Mouse (Mus musculus): ENCODE measurements at regions not wholly inside any gene's neighbourhood (a gene's known extent, or its start where the extent isn't known, plus 50 kb on each side); places are given as distances from the start of the nearest gene placed in this dataset.

GRCm38 (mm10) chr2:74426746-74427145 is 152.5 kb downstream of the Lnpk start:
- 21% methylated on average over 15 of the region's 15 CpGs for WGBS

GRCm38 (mm10) chr2:74424726-74425125 is 154.5 kb downstream of the Lnpk start:
- Histone ChIP-seq H3K4me2 (ENCODE audit: low read depth, low read length, severe bottlenecking) (no peak overlapping the region), H3K27ac (ENCODE audit: low read depth, low read length) (no peak overlapping the region), H3K4me3 (ENCODE audit: low read depth, low read length) (no peak overlapping the region), H3K27me3 (ENCODE audit: control insufficient read depth, insufficient read depth, low read length) (no peaks in the 10 kb centered on the region), H3K36me3 (ENCODE audit: control insufficient read depth, insufficient read depth, low read length) (no peaks in the 10 kb centered on the region), H3K9ac (ENCODE audit: low read length) (no peak overlapping the region), H3K9me3 (ENCODE audit: control insufficient read depth, low read length) (no peaks in the 10 kb centered on the region), H3K4me1 (replicated peaks; ENCODE audit: control insufficient read depth, insufficient read depth, low read length) (no peaks in the 10 kb centered on the region; the same call in 1 of the 2 replicates)
- ATAC-seq (replicated peaks; ENCODE audit: low FRiP score) (no peak), DNase-seq (ENCODE audit: low spot score) (no peak)
- WGBS: 91% methylated on average over 3 of the region's 3 CpGs

More at GRCm38 (mm10) chr2:74426746-74427145, 152.5 kb downstream of the Lnpk start:
- peak overlapping the region; percentile 81 for H3K27ac ChIP-seq (ENCODE audit: low read depth, low read length)
- H3K9ac ChIP-seq (ENCODE audit: low read length): no peak overlapping the region
- no peak overlapping the region for H3K4me3 ChIP-seq (ENCODE audit: low read depth, low read length)
- ATAC-seq (replicated peaks; ENCODE audit: low FRiP score): peak; percentile 97
- peak overlapping the region; percentile 32; the same call in 1 of the 2 replicates for H3K4me2 ChIP-seq (ENCODE audit: low read depth, low read length, severe bottlenecking)
- no peaks in the 10 kb centered on the region for H3K36me3 ChIP-seq (ENCODE audit: control insufficient read depth, insufficient read depth, low read length)
- H3K4me1 ChIP-seq (replicated peaks; ENCODE audit: control insufficient read depth, insufficient read depth, low read length): no peaks in the 10 kb centered on the region; the same call in 1 of the 2 replicates
- DNase-seq (ENCODE audit: low spot score): peak; percentile 77
- H3K9me3 ChIP-seq (ENCODE audit: control insufficient read depth, low read length): no peaks in the 10 kb centered on the region
- H3K27me3 ChIP-seq (ENCODE audit: control insufficient read depth, insufficient read depth, low read length): no peaks in the 10 kb centered on the region

GRCm38 (mm10) chr2:74416097-74416496 is 163.1 kb downstream of the Lnpk start:
- WGBS: 34% methylated on average over 4 of the region's 4 CpGs
- no peaks in the 10 kb centered on the region for H3K27me3 ChIP-seq (ENCODE audit: control insufficient read depth, insufficient read depth, low read length)
- no peak for DNase-seq (ENCODE audit: low spot score)
- no peak overlapping the region for H3K4me3 ChIP-seq (ENCODE audit: low read depth, low read length)
- H3K36me3 ChIP-seq (ENCODE audit: control insufficient read depth, insufficient read depth, low read length): no peaks in the 10 kb centered on the region
- no peak overlapping the region for H3K27ac ChIP-seq (ENCODE audit: low read depth, low read length)
- no peak overlapping the region for H3K9ac ChIP-seq (ENCODE audit: low read length)
- no peaks in the 10 kb centered on the region for H3K4me1 ChIP-seq (replicated peaks; ENCODE audit: control insufficient read depth, insufficient read depth, low read length)
- H3K9me3 ChIP-seq (ENCODE audit: control insufficient read depth, low read length): no peaks in the 10 kb centered on the region
- ATAC-seq (replicated peaks; ENCODE audit: low FRiP score): peak; percentile 58; the same call in 1 of the 2 replicates
- H3K4me2 ChIP-seq (ENCODE audit: low read depth, low read length, severe bottlenecking): no peak overlapping the region

GRCm38 (mm10) chr2:74414721-74415120 is 164.5 kb downstream of the Lnpk start:
- DNase-seq (ENCODE audit: low spot score) (no peak), ATAC-seq (replicated peaks; ENCODE audit: low FRiP score) (no peak)
- Histone ChIP-seq H3K27ac (ENCODE audit: low read depth, low read length) (no peak overlapping the region), H3K36me3 (ENCODE audit: control insufficient read depth, insufficient read depth, low read length) (no peaks in the 10 kb centered on the region), H3K4me2 (ENCODE audit: low read depth, low read length, severe bottlenecking) (no peak overlapping the region), H3K9me3 (ENCODE audit: control insufficient read depth, low read length) (no peaks in the 10 kb centered on the region), H3K4me3 (ENCODE audit: low read depth, low read length) (no peak overlapping the region), H3K4me1 (replicated peaks; ENCODE audit: control insufficient read depth, insufficient read depth, low read length) (no peaks in the 10 kb centered on the region), H3K27me3 (ENCODE audit: control insufficient read depth, insufficient read depth, low read length) (no peaks in the 10 kb centered on the region), H3K9ac (ENCODE audit: low read length) (no peak overlapping the region)
- 93% methylated on average over 12 of the region's 13 CpGs for WGBS

GRCm38 (mm10) chr2:74409856-74410404 is 169.3 kb downstream of the Lnpk start:
- H3K4me1 ChIP-seq (replicated peaks; ENCODE audit: control insufficient read depth, insufficient read depth, low read length): peaks cover 3% of the 10 kb centered on the region; the same call in 1 of the 2 replicates
- WGBS: 82% methylated on average over 4 of the region's 4 CpGs
- H3K4me3 ChIP-seq (ENCODE audit: low read depth, low read length): no peak overlapping the region
- H3K27me3 ChIP-seq (ENCODE audit: control insufficient read depth, insufficient read depth, low read length): no peaks in the 10 kb centered on the region
- no peak for ATAC-seq (replicated peaks; ENCODE audit: low FRiP score)
- DNase-seq (ENCODE audit: low spot score): no peak
- no peak overlapping the region for H3K9ac ChIP-seq (ENCODE audit: low read length)
- H3K27ac ChIP-seq (ENCODE audit: low read depth, low read length): no peak overlapping the region
- no peaks in the 10 kb centered on the region for H3K9me3 ChIP-seq (ENCODE audit: control insufficient read depth, low read length)
- no peak overlapping the region for H3K4me2 ChIP-seq (ENCODE audit: low read depth, low read length, severe bottlenecking)
- H3K36me3 ChIP-seq (ENCODE audit: control insufficient read depth, insufficient read depth, low read length): no peaks in the 10 kb centered on the region

GRCm38 (mm10) chr2:74404493-74404892 is 174.7 kb downstream of the Lnpk start:
- H3K4me1 ChIP-seq (replicated peaks; ENCODE audit: control insufficient read depth, insufficient read depth, low read length): peaks cover 7% of the 10 kb centered on the region; the same call in 1 of the 2 replicates
- H3K27ac ChIP-seq (ENCODE audit: low read depth, low read length): no peak overlapping the region
- no peaks in the 10 kb centered on the region for H3K9me3 ChIP-seq (ENCODE audit: control insufficient read depth, low read length)
- no peaks in the 10 kb centered on the region for H3K27me3 ChIP-seq (ENCODE audit: control insufficient read depth, insufficient read depth, low read length)
- H3K36me3 ChIP-seq (ENCODE audit: control insufficient read depth, insufficient read depth, low read length): no peaks in the 10 kb centered on the region
- DNase-seq (ENCODE audit: low spot score) (no peak), ATAC-seq (replicated peaks; ENCODE audit: low FRiP score) (no peak)
- WGBS: 79% methylated on average over 3 of the region's 3 CpGs
- no peak overlapping the region for H3K9ac ChIP-seq (ENCODE audit: low read length)
- no peak overlapping the region for H3K4me3 ChIP-seq (ENCODE audit: low read depth, low read length)
- H3K4me2 ChIP-seq (ENCODE audit: low read depth, low read length, severe bottlenecking): no peak overlapping the region

- no peaks in the 10 kb centered on the region for H3K9me3 ChIP-seq (ENCODE audit: control insufficient read depth, low read length)
- no peaks in the 10 kb centered on the region for H3K36me3 ChIP-seq (ENCODE audit: control insufficient read depth, insufficient read depth, low read length)
- no peak overlapping the region for H3K27ac ChIP-seq (ENCODE audit: low read depth, low read length)
- WGBS: 86% methylated on average over 4 of the region's 4 CpGs
- no peak overlapping the region for H3K4me2 ChIP-seq (ENCODE audit: low read depth, low read length, severe bottlenecking)
- H3K9ac ChIP-seq (ENCODE audit: low read length): no peak overlapping the region
- no peaks in the 10 kb centered on the region for H3K27me3 ChIP-seq (ENCODE audit: control insufficient read depth, insufficient read depth, low read length)
- H3K4me3 ChIP-seq (ENCODE audit: low read depth, low read length): no peak overlapping the region
- H3K4me1 ChIP-seq (replicated peaks; ENCODE audit: control insufficient read depth, insufficient read depth, low read length): no peaks in the 10 kb centered on the region
- ATAC-seq (replicated peaks; ENCODE audit: low FRiP score): no peak
- DNase-seq (ENCODE audit: low spot score): no peak
Measured at GRCm38 (mm10) chr2:74391064-74391463, 188.2 kb downstream of the Lnpk start.

GRCm38 (mm10) chr2:74388078-74388477 is 191.2 kb downstream of the Lnpk start:
- H3K27ac ChIP-seq (ENCODE audit: low read depth, low read length): no peak overlapping the region
- H3K36me3 ChIP-seq (ENCODE audit: control insufficient read depth, insufficient read depth, low read length): no peaks in the 10 kb centered on the region
- H3K9me3 ChIP-seq (ENCODE audit: control insufficient read depth, low read length): no peaks in the 10 kb centered on the region
- H3K9ac ChIP-seq (ENCODE audit: low read length): no peak overlapping the region
- H3K27me3 ChIP-seq (ENCODE audit: control insufficient read depth, insufficient read depth, low read length): no peaks in the 10 kb centered on the region
- ATAC-seq (replicated peaks; ENCODE audit: low FRiP score) (no peak), DNase-seq (ENCODE audit: low spot score) (no peak)
- H3K4me1 ChIP-seq (replicated peaks; ENCODE audit: control insufficient read depth, insufficient read depth, low read length): no peaks in the 10 kb centered on the region
- 91% methylated on average over 5 of the region's 5 CpGs for WGBS
- no peak overlapping the region for H3K4me3 ChIP-seq (ENCODE audit: low read depth, low read length)
- H3K4me2 ChIP-seq (ENCODE audit: low read depth, low read length, severe bottlenecking): no peak overlapping the region

- DNase-seq (ENCODE audit: low spot score) (no peak), ATAC-seq (replicated peaks; ENCODE audit: low FRiP score) (no peak)
- WGBS: 81% methylated on average over 1 of the region's 1 CpGs
- no peak overlapping the region for H3K4me3 ChIP-seq (ENCODE audit: low read depth, low read length)
- no peak overlapping the region for H3K4me2 ChIP-seq (ENCODE audit: low read depth, low read length, severe bottlenecking)
- H3K27ac ChIP-seq (ENCODE audit: low read depth, low read length): no peak overlapping the region
- no peaks in the 10 kb centered on the region for H3K27me3 ChIP-seq (ENCODE audit: control insufficient read depth, insufficient read depth, low read length)
- no peaks in the 10 kb centered on the region for H3K36me3 ChIP-seq (ENCODE audit: control insufficient read depth, insufficient read depth, low read length)
- no peak overlapping the region for H3K9ac ChIP-seq (ENCODE audit: low read length)
- no peaks in the 10 kb centered on the region for H3K4me1 ChIP-seq (replicated peaks; ENCODE audit: control insufficient read depth, insufficient read depth, low read length)
- no peaks in the 10 kb centered on the region for H3K9me3 ChIP-seq (ENCODE audit: control insufficient read depth, low read length)
Measured at GRCm38 (mm10) chr2:74384918-74385317, 194.3 kb downstream of the Lnpk start.
